Mouse (Mus musculus) embryonic facial prominence, embryonic 12.5 days (tissue): ENCODE measurements around the gene Supt7l. TPM values are rescaled to one million over a fixed set of nuclear protein-coding genes. Genes with fewer than 3 reads are reported as not detected.
"Not testable (repeated sequence)": the region's sequence is repeated elsewhere in the genome, so short reads cannot be mapped to it uniquely, and the experiment has no call there.

Experiments
- ATAC-seq: fragments of 200-750 bp; cut with Nextera tagmentation; 2 replicates; pipeline ENCODE4 v1.8.0; 2017; ENCODE audit not compliant: insufficient number of reproducible peaks, insufficient read depth, low FRiP score, low TSS enrichment
- H3K27ac ChIP-seq: fragments of 300-500 bp; sonication (generic); 2 replicates; pipeline ENCODE4 v1.5.1; 2016; ENCODE audit warnings: mild to moderate bottlenecking
- H3K27me3 ChIP-seq: fragments of 300-500 bp; sonication (generic); 2 replicates; pipeline ENCODE4 v1.6.1; 2016; ENCODE audit warnings: mild to moderate bottlenecking, moderate library complexity
- H3K36me3 ChIP-seq: fragments of 300-500 bp; sonication (generic); 2 replicates; pipeline ENCODE4 v1.6.1; 2016; ENCODE audit warnings: mild to moderate bottlenecking
- H3K4me1 ChIP-seq: fragments of 300-500 bp; sonication (generic); 2 replicates; pipeline ENCODE4 v1.6.1; 2016
- H3K4me2 ChIP-seq: fragments of 300-500 bp; sonication (generic); replicated peaks from 2 replicates; pipeline ENCODE4 v1.6.1; 2016; ENCODE audit warnings: mild to moderate bottlenecking, moderate library complexity
- H3K4me3 ChIP-seq: fragments of 300-500 bp; sonication (generic); 2 replicates; pipeline ENCODE4 v1.5.1; 2016; ENCODE audit warnings: mild to moderate bottlenecking
- H3K9ac ChIP-seq: fragments of 300-500 bp; sonication (generic); 2 replicates; pipeline ENCODE4 v1.6.1; 2016; ENCODE audit warnings: mild to moderate bottlenecking, moderate library complexity
- H3K9me3 ChIP-seq: fragments of 300-500 bp; sonication (generic); 2 replicates; pipeline ENCODE4 v1.6.1; 2016; ENCODE audit warnings: mild to moderate bottlenecking, moderate library complexity
- WGBS: fragments of 180-500 bp; shearing (Covaris S2); methylation state at CpG from one replicate; pipeline ENCODE4 v1.1.7; 2016; 5-methylcytosine and 5-hydroxymethylcytosine counted together
- polyA plus RNA-seq: library from polyadenylated mRNA; unstranded; fragments of >200 nt; fragmentation: Nextera tagmentation; extraction: Ambion mirVana; gene quantifications from 2 replicates; pipeline ENCODE4 v1.2.1, GENCODE M21; 2016

The Supt7l gene
- 31.0 and 33.1 TPM in 2 replicates for polyA plus RNA-seq

- Histone ChIP-seq H3K36me3 (peaks cover 43% of the 10 kb centered on the region), H3K4me3 (peak within 1 kb of the TSS; percentile 98), H3K27ac (peak within 1 kb of the TSS; percentile 80), H3K9ac (peak within 1 kb of the TSS; percentile 94), H3K4me1 (peaks cover 19% of the 10 kb centered on the region), H3K4me2 (peak within 1 kb of the TSS; percentile 96)
- not testable (repeated sequence) for H3K27me3 ChIP-seq, ATAC-seq, H3K9me3 ChIP-seq
- WGBS, result 83% methylated on average over 11 of the region's 11 CpGs
Measured at GRCm38 (mm10) chr5:31527707-31528106, at the start of gene Supt7l. Supt7l (minus strand) TSS chr5:31527807.

GRCm38 (mm10) chr5:31576539-31576975 lies 49.0 kb upstream of the Supt7l start:
- H3K27ac ChIP-seq, result no peak overlapping the region
- H3K4me1 ChIP-seq, result 0 out of 2 replicates have a peak, but pooled peaks cover under 1% of the 10 kb centered on the region
- no peaks in the 10 kb centered on the region for H3K36me3 ChIP-seq
- 88% methylated on average over 5 of the region's 7 CpGs for WGBS
- no peak overlapping the region for H3K4me2 ChIP-seq
- no peak overlapping the region for H3K9ac ChIP-seq
- no peak overlapping the region for H3K4me3 ChIP-seq
- H3K9me3 ChIP-seq, result no peaks in the 10 kb centered on the region
- H3K27me3 ChIP-seq, result no peaks in the 10 kb centered on the region
- ATAC-seq, result no peak

- Histone ChIP-seq H3K36me3 (no peaks in the 10 kb centered on the region), H3K4me2 (no peak overlapping the region), H3K4me3 (no peak overlapping the region), H3K4me1 (peaks cover 9% of the 10 kb centered on the region), H3K27ac (no peak overlapping the region), H3K9ac (no peak overlapping the region), H3K27me3 (no peaks in the 10 kb centered on the region), H3K9me3 (no peaks in the 10 kb centered on the region)
- 91% methylated on average over 3 of the region's 3 CpGs for WGBS
- no peak for ATAC-seq
Measured at GRCm38 (mm10) chr5:31573722-31574121, 46.1 kb upstream of the Supt7l start.

DNA sequence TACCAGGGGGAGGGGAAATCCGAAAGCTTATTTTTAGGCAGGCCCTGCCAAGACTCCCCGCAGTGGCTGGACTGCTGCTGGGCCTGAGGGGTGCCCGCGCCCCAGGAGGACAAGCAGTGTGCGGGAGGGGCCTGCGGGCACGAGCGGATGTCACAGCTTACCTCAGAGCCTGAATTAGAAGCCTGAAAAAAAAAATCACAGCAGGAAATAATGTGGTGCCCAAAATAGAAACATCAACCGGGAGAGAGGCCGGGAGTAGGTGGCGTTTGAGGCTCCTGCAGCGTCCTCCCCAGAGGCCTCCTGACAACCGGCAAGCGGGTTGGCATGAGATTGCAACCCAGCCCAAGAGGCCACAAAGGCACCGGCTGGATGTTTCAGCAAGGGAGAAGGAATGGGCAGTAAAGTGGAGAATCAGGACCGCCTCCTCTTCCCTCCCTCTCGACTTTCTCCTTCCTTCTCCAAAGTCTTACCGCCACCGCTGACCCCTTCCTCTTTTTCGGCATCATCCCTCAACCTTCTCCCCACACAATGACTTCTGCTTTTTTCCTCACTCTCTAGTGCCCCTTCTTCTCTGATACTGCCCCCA lies 43.5 kb upstream of the Supt7l start:
- H3K4me2 ChIP-seq, result peak overlapping the region; percentile 36
- peak overlapping the region; percentile 5; the same call in 1 of the 2 replicates for H3K4me3 ChIP-seq
- H3K36me3 ChIP-seq, result no peaks in the 10 kb centered on the region
- H3K27me3 ChIP-seq, result no peaks in the 10 kb centered on the region
- H3K9me3 ChIP-seq, result no peaks in the 10 kb centered on the region
- peaks cover 9% of the 10 kb centered on the region for H3K4me1 ChIP-seq
- H3K27ac ChIP-seq, result no peak overlapping the region
- no peak overlapping the region for H3K9ac ChIP-seq
- WGBS, result 11% methylated on average over 19 of the region's 20 CpGs
- no peak for ATAC-seq

GRCm38 (mm10) chr5:31567951-31568657 lies 40.5 kb upstream of the Supt7l start:
- H3K27me3 ChIP-seq, result no peaks in the 10 kb centered on the region
- H3K36me3 ChIP-seq, result no peaks in the 10 kb centered on the region
- no peak for ATAC-seq
- 73% methylated on average over 5 of the region's 5 CpGs for WGBS
- no peak overlapping the region for H3K4me3 ChIP-seq
- no peak overlapping the region for H3K9ac ChIP-seq
- H3K27ac ChIP-seq, result no peak overlapping the region
- H3K4me1 ChIP-seq, result peaks cover 12% of the 10 kb centered on the region
- H3K9me3 ChIP-seq, result no peaks in the 10 kb centered on the region
- no peak overlapping the region for H3K4me2 ChIP-seq

DNA sequence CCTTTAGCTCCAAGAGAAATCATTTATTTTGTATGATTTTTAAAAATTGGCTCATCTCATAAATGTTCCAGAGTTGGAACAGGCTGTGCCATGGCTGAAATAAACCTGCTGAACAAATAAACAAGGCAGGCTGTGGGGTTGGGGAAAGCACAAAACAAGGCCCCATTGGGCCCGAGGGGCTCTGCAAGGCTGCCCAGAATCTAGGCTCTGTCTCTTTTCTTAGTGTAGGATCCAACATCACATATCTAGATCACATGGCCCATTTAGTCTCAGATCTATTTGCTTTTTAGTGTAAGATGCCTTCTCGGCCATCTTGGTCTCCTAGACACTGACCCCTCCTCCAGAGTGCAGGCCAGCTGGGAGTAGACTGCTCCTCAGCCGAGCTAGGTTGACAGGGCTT lies 38.9 kb upstream of the Supt7l start:
- Histone ChIP-seq H3K27ac (no peak overlapping the region), H3K27me3 (no peaks in the 10 kb centered on the region), H3K4me1 (peaks cover 11% of the 10 kb centered on the region), H3K9ac (no peak overlapping the region), H3K4me2 (no peak overlapping the region), H3K4me3 (no peak overlapping the region), H3K36me3 (no peaks in the 10 kb centered on the region), H3K9me3 (no peaks in the 10 kb centered on the region)
- ATAC-seq, result no peak
- 63% methylated on average over 3 of the region's 3 CpGs for WGBS

DNA sequence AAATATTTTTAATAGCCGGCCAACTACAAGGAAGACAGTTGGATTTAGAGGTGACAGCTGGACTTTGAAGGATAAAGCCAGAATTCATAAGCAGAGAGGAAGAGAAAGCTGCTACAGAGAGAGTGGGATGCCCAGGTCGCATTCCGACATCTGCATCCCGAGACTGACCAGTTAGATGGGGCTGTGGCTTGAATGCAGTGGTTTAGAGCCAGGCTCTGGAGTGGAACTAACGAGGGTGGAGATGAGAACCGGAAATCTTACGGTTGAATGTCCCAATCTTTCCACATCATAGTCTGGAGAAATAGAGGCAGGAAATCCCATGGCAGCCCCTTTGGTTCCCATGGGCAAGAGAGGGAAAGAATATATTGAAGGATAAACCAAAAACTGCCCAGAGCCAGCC lies 38.4 kb upstream of the Supt7l start:
- no peaks in the 10 kb centered on the region for H3K9me3 ChIP-seq
- no peak overlapping the region for H3K4me3 ChIP-seq
- H3K27me3 ChIP-seq, result no peaks in the 10 kb centered on the region
- peaks cover 7% of the 10 kb centered on the region for H3K4me1 ChIP-seq
- ATAC-seq, result no peak
- H3K27ac ChIP-seq, result no peak overlapping the region
- H3K4me2 ChIP-seq, result no peak overlapping the region
- no peak overlapping the region for H3K9ac ChIP-seq
- H3K36me3 ChIP-seq, result no peaks in the 10 kb centered on the region
- 85% methylated on average over 7 of the region's 7 CpGs for WGBS

DNA sequence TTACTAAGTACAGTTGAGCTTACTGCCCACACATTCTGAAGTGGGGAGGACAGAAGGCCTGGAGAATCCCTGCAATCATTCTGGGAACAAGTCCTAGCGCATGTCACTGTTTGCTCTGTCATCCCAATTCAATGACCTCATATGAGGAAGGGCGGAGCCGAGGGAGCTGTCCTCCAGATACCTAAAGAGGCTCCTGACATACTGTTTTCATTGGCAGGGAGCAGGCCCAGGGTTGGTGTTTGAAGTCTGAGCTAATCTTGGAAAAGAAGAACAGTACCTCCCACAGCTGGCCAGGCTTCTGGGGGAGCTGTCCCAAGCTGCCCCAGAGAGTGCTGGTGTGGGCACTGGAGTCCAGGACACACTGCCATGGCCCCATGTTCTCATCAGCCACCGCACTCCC lies 37.4 kb upstream of the Supt7l start:
- no peaks in the 10 kb centered on the region for H3K27me3 ChIP-seq
- ATAC-seq, result no peak
- H3K4me3 ChIP-seq, result no peak overlapping the region
- WGBS, result 81% methylated on average over 4 of the region's 4 CpGs
- 0 out of 2 replicates have a peak, but pooled peaks cover 3% of the 10 kb centered on the region for H3K4me1 ChIP-seq
- H3K9me3 ChIP-seq, result no peaks in the 10 kb centered on the region
- no peak overlapping the region for H3K27ac ChIP-seq
- peaks cover 7% of the 10 kb centered on the region; the same call in 1 of the 2 replicates for H3K36me3 ChIP-seq
- H3K9ac ChIP-seq, result no peak overlapping the region
- H3K4me2 ChIP-seq, result no peak overlapping the region

GRCm38 (mm10) chr5:31563905-31564304 lies 36.3 kb upstream of the Supt7l start:
- H3K4me2 ChIP-seq, result no peak overlapping the region
- H3K27me3 ChIP-seq, result no peaks in the 10 kb centered on the region
- H3K9me3 ChIP-seq, result no peaks in the 10 kb centered on the region
- H3K9ac ChIP-seq, result no peak overlapping the region
- no peak overlapping the region for H3K27ac ChIP-seq
- H3K4me3 ChIP-seq, result no peak overlapping the region
- WGBS, result 49% methylated on average over 7 of the region's 7 CpGs
- H3K36me3 ChIP-seq, result peaks cover 17% of the 10 kb centered on the region; the same call in 1 of the 2 replicates
- 0 out of 2 replicates have a peak, but pooled peaks cover 3% of the 10 kb centered on the region for H3K4me1 ChIP-seq
- no peak for ATAC-seq

GRCm38 (mm10) chr5:31563496-31563895 lies 35.9 kb upstream of the Supt7l start:
- Histone ChIP-seq H3K27me3 (no peaks in the 10 kb centered on the region), H3K4me3 (no peak overlapping the region), H3K9me3 (no peaks in the 10 kb centered on the region), H3K36me3 (peaks cover 17% of the 10 kb centered on the region; the same call in 1 of the 2 replicates), H3K4me2 (no peak overlapping the region), H3K27ac (no peak overlapping the region), H3K4me1 (0 out of 2 replicates have a peak, but pooled peaks cover 3% of the 10 kb centered on the region), H3K9ac (no peak overlapping the region)
- ATAC-seq, result no peak
- WGBS, result 8% methylated on average over 6 of the region's 6 CpGs

GRCm38 (mm10) chr5:31562036-31562666 lies 34.5 kb upstream of the Supt7l start:
- Histone ChIP-seq H3K4me1 (0 out of 2 replicates have a peak, but pooled peaks cover 3% of the 10 kb centered on the region), H3K4me2 (no peak overlapping the region), H3K4me3 (no peak overlapping the region), H3K9ac (no peak overlapping the region), H3K36me3 (peaks cover 25% of the 10 kb centered on the region), H3K27ac (no peak overlapping the region), H3K9me3 (no peaks in the 10 kb centered on the region), H3K27me3 (no peaks in the 10 kb centered on the region)
- no peak for ATAC-seq
- 88% methylated on average over 7 of the region's 7 CpGs for WGBS
